Mouse (Mus musculus): ENCODE results near the gene Mfsd12.

The Mfsd12 gene

GRCm38 (mm10) chr10:81383802-81384604, 26.7 kb downstream of the Mfsd12 start, which contains the start of the genes Dohh and Gm48551:
Gene Dohh, plus strand, starts transcription at chr10:81384428.
Gene Gm48551, plus strand, starts transcription at chr10:81384466.
- peak; percentile 99 for DNase-seq

GRCm38 (mm10) chr10:81384605-81384982, 27.3 kb downstream of the Mfsd12 start:
- DNase-seq = no peak

GRCm38 (mm10) chr10:81385603-81386306, 28.5 kb downstream of the Mfsd12 start:
- no peak for DNase-seq

- DNase-seq = no peak
Measured at GRCm38 (mm10) chr10:81387716-81388115, 30.4 kb downstream of the Mfsd12 start.

GRCm38 (mm10) chr10:81388505-81389055, 31.3 kb downstream of the Mfsd12 start, which contains the start of gene Gm48552:
Gene Gm48552, plus strand, starts transcription at chr10:81389005.
- DNase-seq = no peak

GRCm38 (mm10) chr10:81389373-81389772, 32.1 kb downstream of the Mfsd12 start:
- DNase-seq = peak; percentile 57

GRCm38 (mm10) chr10:81389801-81390677, 32.7 kb downstream of the Mfsd12 start:
- peak; percentile 79 for DNase-seq

GRCm38 (mm10) chr10:81390678-81390965, 33.3 kb downstream of the Mfsd12 start:
- no peak for DNase-seq

GRCm38 (mm10) chr10:81392270-81392669, 35.0 kb downstream of the Mfsd12 start:
- no peak for DNase-seq

- DNase-seq = no peak
Measured at GRCm38 (mm10) chr10:81392781-81393185, 35.5 kb downstream of the Mfsd12 start, which contains the start of gene Smim24. Gene Smim24, plus strand, starts transcription at chr10:81393051.

- no peak for DNase-seq
Measured at GRCm38 (mm10) chr10:81393456-81394063, 36.3 kb downstream of the Mfsd12 start.

- DNase-seq = peak; percentile 86
Measured at GRCm38 (mm10) chr10:81395127-81395526, 37.8 kb downstream of the Mfsd12 start.

- no peak for DNase-seq
Measured at GRCm38 (mm10) chr10:81395865-81396264, 38.6 kb downstream of the Mfsd12 start.

GRCm38 (mm10) chr10:81396749-81397148, 39.5 kb downstream of the Mfsd12 start:
- DNase-seq = no peak

- DNase-seq = no peak
Measured at GRCm38 (mm10) chr10:81399296-81399695, 42.0 kb downstream of the Mfsd12 start.

GRCm38 (mm10) chr10:81399798-81400308, 42.6 kb downstream of the Mfsd12 start:
- DNase-seq = no peak

- no peak for DNase-seq
Measured at GRCm38 (mm10) chr10:81400371-81401204, 43.3 kb downstream of the Mfsd12 start.

GRCm38 (mm10) chr10:81401205-81401520, 43.9 kb downstream of the Mfsd12 start:
- no peak for DNase-seq

- DNase-seq = peak; percentile 90
Measured at GRCm38 (mm10) chr10:81401521-81402226, 44.4 kb downstream of the Mfsd12 start.

- DNase-seq = no peak
Measured at GRCm38 (mm10) chr10:81402227-81402765, 45.0 kb downstream of the Mfsd12 start.

Measured in lung, postnatal 36 days (tissue).